Mouse (Mus musculus) limb, embryonic 14.5 days (tissue): ENCODE data around the gene Gvin1. TPM values are rescaled to one million over a fixed set of nuclear protein-coding genes. Genes with fewer than 3 reads are reported as not detected.
"Not testable (repeated sequence)": the region's sequence is repeated elsewhere in the genome, so short reads cannot be mapped to it uniquely, and the experiment has no call there.

Experiments used
- ATAC-seq: fragments of 200-750 bp; cut with Nextera tagmentation; 2 replicates; pipeline ENCODE4 v1.8.0; 2017; ENCODE audit warnings: low read depth, moderate number of reproducible peaks, moderate TSS enrichment; ENCODE audit not compliant: low FRiP score
- DNase-seq: peaks from one replicate; pipeline ENCODE4 v3.0.0-alpha.2; 2015; ENCODE audit warnings: low spot score
- H3K27ac ChIP-seq: fragments of 300-500 bp; sonication (generic); replicated peaks from 2 replicates; pipeline ENCODE4 v1.5.1; 2014; ENCODE audit warnings: low read depth, mild to moderate bottlenecking, low read length, moderate library complexity, mixed read lengths
- H3K27me3 ChIP-seq: fragments of 300-500 bp; sonication (generic); 2 replicates; pipeline ENCODE4 v1.6.1; 2014; ENCODE audit warnings: low read length, mixed read lengths; ENCODE audit not compliant: control insufficient read depth, insufficient read depth
- H3K36me3 ChIP-seq: fragments of 300-500 bp; sonication (generic); 2 replicates; pipeline ENCODE4 v1.6.1; 2014; ENCODE audit warnings: mild to moderate bottlenecking, low read length, moderate library complexity, mixed read lengths; ENCODE audit not compliant: control insufficient read depth, insufficient read depth
- H3K4me1 ChIP-seq: fragments of 300-500 bp; sonication (generic); 2 replicates; pipeline ENCODE4 v1.6.1; 2014; ENCODE audit warnings: antibody characterized with exemption, low read length, mixed read lengths; ENCODE audit not compliant: control insufficient read depth, insufficient read depth
- H3K4me2 ChIP-seq: fragments of 300-500 bp; sonication (generic); replicated peaks from 2 replicates; pipeline ENCODE4 v1.6.1; 2014; ENCODE audit warnings: low read depth, mild to moderate bottlenecking, low read length, moderate library complexity; ENCODE audit not compliant: severe bottlenecking
- H3K4me3 ChIP-seq: fragments of 300-500 bp; sonication (generic); replicated peaks from 2 replicates; pipeline ENCODE4 v1.5.1; 2014; ENCODE audit warnings: low read length
- H3K9ac ChIP-seq: fragments of 300-500 bp; sonication (generic); 2 replicates; pipeline ENCODE4 v1.6.1; 2014; ENCODE audit warnings: mild to moderate bottlenecking, low read depth, low read length, moderate library complexity; ENCODE audit not compliant: severe bottlenecking
- H3K9me3 ChIP-seq: fragments of 300-500 bp; sonication (generic); 2 replicates; pipeline ENCODE4 v1.6.1; 2016; ENCODE audit warnings: low read length; ENCODE audit not compliant: control insufficient read depth
- POLR2A ChIP-seq: fragments of 200-500 bp; IDR thresholded peaks from 2 replicates; pipeline ENCODE4 v1.8.0; 2012; ENCODE audit warnings: inconsistent platforms, mild to moderate bottlenecking, moderate library complexity, borderline replicate concordance; ENCODE audit not compliant: insufficient read depth, insufficient read length; ENCODE audit errors: extremely low read depth
- WGBS: fragments of 180-500 bp; shearing (Covaris S2); extraction: QIAGEN DNeasy Blood & Tissue Kit; methylation state at CpG from one replicate; pipeline ENCODE4 v1.1.7; 2014; 5-methylcytosine and 5-hydroxymethylcytosine counted together
- polyA plus RNA-seq, 2 experiments: library from polyadenylated mRNA; depleted of rRNA in 1 of 2; stranded (reverse) in 1 of 2; unstranded in 1 of 2; fragments of >200 nt; fragmentation: Nextera tagmentation in 1 of 2; extraction: Ambion mirVana in 1 of 2; gene quantifications; 2 replicates each; pipeline versions ENCODE4 v1.2.1 to v1.2.3; 2012 to 2014

Gvin1 gene
- polyA plus RNA-seq (2012; rRNA removed) (0.28 and 0.29 TPM in 2 replicates), polyA plus RNA-seq (2014; fragmentation: Nextera tagmentation; extraction: Ambion mirVana) (0.66 and 0.70 TPM in 2 replicates)

GRCm38 (mm10) chr7:106215177-106215576, at the start of gene Gvin1:
Gvin1 (minus strand) TSS chr7:106215326.
- 59% methylated on average over 1 of the region's 1 CpGs for WGBS
- not testable (repeated sequence) for H3K4me1 ChIP-seq, H3K4me3 ChIP-seq, H3K9me3 ChIP-seq, ATAC-seq, H3K4me2 ChIP-seq, H3K36me3 ChIP-seq, H3K9ac ChIP-seq, H3K27ac ChIP-seq, H3K27me3 ChIP-seq, DNase-seq

- Histone ChIP-seq H3K36me3 (no peaks in the 10 kb centered on the region), H3K9me3 (peaks cover 5% of the 10 kb centered on the region; the same call in 1 of the 2 replicates), H3K4me2 (no peak overlapping the region), H3K27ac (no peak overlapping the region), H3K9ac (no peak overlapping the region), H3K27me3 (no peaks in the 10 kb centered on the region), H3K4me3 (no peak overlapping the region), H3K4me1 (no peaks in the 10 kb centered on the region)
- 76% methylated on average over 2 of the region's 2 CpGs for WGBS
- ATAC-seq (no peak), DNase-seq (no peak)
- TF ChIP-seq POLR2A = no peak
Measured at GRCm38 (mm10) chr7:106251844-106252517, 36.9 kb upstream of the Gvin1 start.

GRCm38 (mm10) chr7:106248922-106249321, 33.8 kb upstream of the Gvin1 start:
- no peaks in the 10 kb centered on the region for H3K4me1 ChIP-seq
- no peak for DNase-seq
- H3K4me3 ChIP-seq = no peak overlapping the region
- no peaks in the 10 kb centered on the region for H3K36me3 ChIP-seq
- WGBS = 83% methylated on average over 2 of the region's 2 CpGs
- no peak overlapping the region for H3K4me2 ChIP-seq
- H3K9ac ChIP-seq = no peak overlapping the region
- H3K9me3 ChIP-seq = peaks cover 5% of the 10 kb centered on the region; the same call in 1 of the 2 replicates
- no peak for ATAC-seq
- no peak overlapping the region for H3K27ac ChIP-seq
- TF ChIP-seq POLR2A = no peak
- H3K27me3 ChIP-seq = no peaks in the 10 kb centered on the region

GRCm38 (mm10) chr7:106248245-106248644, 33.1 kb upstream of the Gvin1 start:
- ATAC-seq (no peak), DNase-seq (no peak)
- TF ChIP-seq POLR2A = no peak
- H3K4me1 ChIP-seq = no peaks in the 10 kb centered on the region
- 71% methylated on average over 2 of the region's 2 CpGs for WGBS
- no peaks in the 10 kb centered on the region for H3K36me3 ChIP-seq
- no peak overlapping the region for H3K27ac ChIP-seq
- no peak overlapping the region for H3K4me2 ChIP-seq
- H3K9me3 ChIP-seq = peaks cover 5% of the 10 kb centered on the region; the same call in 1 of the 2 replicates
- no peak overlapping the region for H3K9ac ChIP-seq
- H3K27me3 ChIP-seq = no peaks in the 10 kb centered on the region
- no peak overlapping the region for H3K4me3 ChIP-seq

GRCm38 (mm10) chr7:106245601-106246000, 30.5 kb upstream of the Gvin1 start:
- no peak for DNase-seq
- WGBS = 85% methylated on average over 6 of the region's 6 CpGs

GRCm38 (mm10) chr7:106240484-106241275, 25.6 kb upstream of the Gvin1 start:
- not testable (repeated sequence) for H3K9ac ChIP-seq
- 90% methylated on average over 12 of the region's 12 CpGs for WGBS

More at GRCm38 (mm10) chr7:106245601-106246000, 30.5 kb upstream of the Gvin1 start:
- Histone ChIP-seq H3K27me3 (no peaks in the 10 kb centered on the region), H3K9me3 (0 out of 2 replicates have a peak, but pooled peaks cover 3% of the 10 kb centered on the region), H3K4me2 (no peak overlapping the region), H3K27ac (no peak overlapping the region), H3K4me3 (no peak overlapping the region), H3K36me3 (no peaks in the 10 kb centered on the region), H3K4me1 (no peaks in the 10 kb centered on the region), H3K9ac (no peak overlapping the region)
- no peak for ATAC-seq
- TF ChIP-seq POLR2A = no peak

More at GRCm38 (mm10) chr7:106240484-106241275, 25.6 kb upstream of the Gvin1 start:
- H3K9me3 ChIP-seq, DNase-seq, H3K4me1 ChIP-seq, H3K27me3 ChIP-seq, ATAC-seq, H3K4me2 ChIP-seq, H3K27ac ChIP-seq, H3K36me3 ChIP-seq, H3K4me3 ChIP-seq: not testable (repeated sequence)
